Mouse (Mus musculus): ENCODE results near the gene Rtn4r. TPM values are rescaled to one million over a fixed set of nuclear protein-coding genes. Genes with fewer than 3 reads are reported as not detected.

Gene Rtn4r
- total RNA-seq (2023): under 1 TPM; 0.53 to 0.62 TPM

DNA sequence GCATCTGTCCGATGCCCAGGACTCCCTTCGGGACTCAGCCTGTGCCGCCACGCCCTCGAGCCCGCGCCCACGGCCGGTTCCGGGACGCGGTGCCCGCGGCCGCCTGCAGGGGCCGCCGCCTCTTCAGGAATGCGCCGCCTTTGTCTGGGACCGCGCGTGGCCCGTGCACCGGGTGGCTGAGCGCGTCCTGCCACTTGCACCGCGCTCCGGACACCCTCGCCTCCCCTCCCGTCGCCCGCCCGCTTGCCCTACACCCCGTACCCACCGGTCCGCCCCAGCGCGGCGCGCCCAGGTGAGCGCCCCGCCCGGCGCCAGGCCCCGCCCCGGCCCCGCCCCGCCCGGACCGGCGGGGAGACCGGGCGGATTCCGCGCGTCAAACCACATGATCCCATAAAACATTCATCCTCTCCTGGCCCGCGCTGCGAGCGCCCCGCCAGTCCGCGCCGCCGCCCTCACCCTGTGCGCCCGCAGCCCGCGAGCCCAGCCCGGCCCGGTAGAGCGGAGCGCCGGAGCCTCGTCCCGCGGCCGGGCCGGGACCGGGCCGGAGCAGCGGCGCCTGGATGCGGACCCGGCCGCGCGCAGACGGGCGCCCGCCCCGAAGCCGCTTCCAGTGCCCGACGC, at the start of gene Rtn4r:
Rtn4r (plus strand) TSS at position 402 of the 621 bp plus-strand sequence.

Other genes with a start within 250 kb of the Rtn4r start
- gene Gm20518, start 236.0 kb upstream of the Rtn4r start, total RNA-seq (2023): under 1 TPM; 0.33 to 0.73 TPM
- not detected for gene Tssk1, start 233.4 kb upstream of the Rtn4r start, total RNA-seq (2023)
- 10 to 100 TPM; 40.7 to 40.8 TPM for gene Dgcr2, start 229.1 kb upstream of the Rtn4r start, total RNA-seq (2023)
- gene Tssk2, start 229.0 kb upstream of the Rtn4r start, total RNA-seq (2023): not detected
- 10 to 100 TPM; 19.6 to 19.9 TPM for gene Ess2, start 216.3 kb upstream of the Rtn4r start, total RNA-seq (2023)
- not detected for gene Gsc2, start 212.6 kb upstream of the Rtn4r start, total RNA-seq (2023)
- gene Slc25a1, start 199.4 kb upstream of the Rtn4r start, total RNA-seq (2023): 10 to 100 TPM; 16.1 to 18.1 TPM
- gene Vpreb2, start 147.2 kb upstream of the Rtn4r start, total RNA-seq (2023): 1 to 10 TPM in 1 of 2 experiments, not detected in 1; 1.5 TPM
- 1 to 10 TPM; 6.6 to 8.2 TPM for gene Dgcr6, start 74.8 kb upstream of the Rtn4r start, total RNA-seq (2023)
- gene Prodh, start 37.4 kb upstream of the Rtn4r start, total RNA-seq (2023): 10 to 100 TPM in 1 of 2 experiments, 1 to 10 TPM in 1; 9.4 to 10.1 TPM
- not detected for gene Ccdc188, start 90.2 kb downstream of the Rtn4r start, total RNA-seq (2023)
- gene Zdhhc8, start 107.5 kb downstream of the Rtn4r start, total RNA-seq (2023): 1 to 10 TPM; 3.3 to 4.4 TPM
- gene Trmt2a, start 121.0 kb downstream of the Rtn4r start, total RNA-seq (2023): 10 to 100 TPM; 40.0 to 45.6 TPM
- gene Ranbp1, start 121.1 kb downstream of the Rtn4r start, total RNA-seq (2023): 10 to 100 TPM; 71.8 to 79.3 TPM
- gene Gm49776, start 130.7 kb downstream of the Rtn4r start, total RNA-seq (2023): not detected
- 10 to 100 TPM; 28.9 to 32.0 TPM for gene Dgcr8, start 161.6 kb downstream of the Rtn4r start, total RNA-seq (2023)
- 10 to 100 TPM; 24.6 to 29.5 TPM for gene Tango2, start 220.5 kb downstream of the Rtn4r start, total RNA-seq (2023)
- 1 to 10 TPM; 6.7 to 7.6 TPM for gene Arvcf, start 220.5 kb downstream of the Rtn4r start, total RNA-seq (2023)

Data from neutrophil, adult 83 days (primary cell).